Mouse (Mus musculus): ENCODE data around the gene Tmem223.

Tmem223 gene

GRCm38 (mm10) chr19:8742176-8742575, 28.6 kb upstream of the Tmem223 start:
- DNase-seq (ENCODE audit: extremely low spot score, low read depth, low spot score): no peak

- DNase-seq (ENCODE audit: extremely low spot score, low read depth, low spot score): no peak
These were observed 25.4 kb upstream of the Tmem223 start for GRCm38 (mm10) chr19:8745382-8745781.

- DNase-seq (ENCODE audit: extremely low spot score, low read depth, low spot score): no peak
These were observed 23.4 kb upstream of the Tmem223 start for GRCm38 (mm10) chr19:8747368-8747767.

- DNase-seq (ENCODE audit: extremely low spot score, low read depth, low spot score): no peak
These were observed 15.1 kb upstream of the Tmem223 start for GRCm38 (mm10) chr19:8755652-8756051.

- DNase-seq (ENCODE audit: extremely low spot score, low read depth, low spot score): no peak
These were observed 14.0 kb upstream of the Tmem223 start, which contains the start of gene Nxf1 for GRCm38 (mm10) chr19:8756635-8757387. Nxf1 (plus strand) TSS chr19:8757073.

GRCm38 (mm10) chr19:8757471-8757998, 13.3 kb upstream of the Tmem223 start:
- no peak for DNase-seq (ENCODE audit: extremely low spot score, low read depth, low spot score)

GRCm38 (mm10) chr19:8758899-8759298, 11.9 kb upstream of the Tmem223 start:
- no peak for DNase-seq (ENCODE audit: extremely low spot score, low read depth, low spot score)

GRCm38 (mm10) chr19:8760757-8761156, 10.0 kb upstream of the Tmem223 start:
- no peak for DNase-seq (ENCODE audit: extremely low spot score, low read depth, low spot score)

- DNase-seq (ENCODE audit: extremely low spot score, low read depth, low spot score): no peak
These were observed 7.5 kb upstream of the Tmem223 start for GRCm38 (mm10) chr19:8763276-8763675.

GRCm38 (mm10) chr19:8765562-8765961, 5.2 kb upstream of the Tmem223 start:
- no peak for DNase-seq (ENCODE audit: extremely low spot score, low read depth, low spot score)

- DNase-seq (ENCODE audit: extremely low spot score, low read depth, low spot score): no peak
These were observed 2.2 kb downstream of the Tmem223 start for GRCm38 (mm10) chr19:8772996-8773395.

- DNase-seq (ENCODE audit: extremely low spot score, low read depth, low spot score): no peak
These were observed 2.6 kb downstream of the Tmem223 start for GRCm38 (mm10) chr19:8773409-8773808.

GRCm38 (mm10) chr19:8774086-8774835, 3.5 kb downstream of the Tmem223 start, which contains the start of gene Tmem179b:
Tmem179b (minus strand) TSS chr19:8774467.
- no peak for DNase-seq (ENCODE audit: extremely low spot score, low read depth, low spot score)

GRCm38 (mm10) chr19:8774951-8775421, 4.2 kb downstream of the Tmem223 start:
- DNase-seq (ENCODE audit: extremely low spot score, low read depth, low spot score): no peak

GRCm38 (mm10) chr19:8786008-8786781, 15.4 kb downstream of the Tmem223 start, which contains the start of gene Taf6l:
Taf6l (minus strand) TSS chr19:8786417.
- peak; percentile 83 for DNase-seq (ENCODE audit: extremely low spot score, low read depth, low spot score)

GRCm38 (mm10) chr19:8788521-8788920, 17.7 kb downstream of the Tmem223 start:
- no peak for DNase-seq (ENCODE audit: extremely low spot score, low read depth, low spot score)

GRCm38 (mm10) chr19:8789171-8789570, 18.4 kb downstream of the Tmem223 start:
- DNase-seq (ENCODE audit: extremely low spot score, low read depth, low spot score): no peak

GRCm38 (mm10) chr19:8790171-8790570, 19.4 kb downstream of the Tmem223 start:
- no peak for DNase-seq (ENCODE audit: extremely low spot score, low read depth, low spot score)

- DNase-seq (ENCODE audit: extremely low spot score, low read depth, low spot score): peak; percentile 86
These were observed 27.6 kb downstream of the Tmem223 start, which contains the start of gene Polr2g for GRCm38 (mm10) chr19:8798264-8798946. Polr2g (minus strand) TSS chr19:8798577.

GRCm38 (mm10) chr19:8798947-8799315, 28.1 kb downstream of the Tmem223 start:
- DNase-seq (ENCODE audit: extremely low spot score, low read depth, low spot score): no peak
